Mouse (Mus musculus) left cerebral cortex, adult 11 months (tissue): ENCODE measurements around the gene Gm20388.

ENCODE experiments used
- DNase-seq: peaks from one replicate; pipeline ENCODE4 v3.0.0; 2022; ENCODE audit warnings: low spot score

The Gm20388 gene

DNA sequence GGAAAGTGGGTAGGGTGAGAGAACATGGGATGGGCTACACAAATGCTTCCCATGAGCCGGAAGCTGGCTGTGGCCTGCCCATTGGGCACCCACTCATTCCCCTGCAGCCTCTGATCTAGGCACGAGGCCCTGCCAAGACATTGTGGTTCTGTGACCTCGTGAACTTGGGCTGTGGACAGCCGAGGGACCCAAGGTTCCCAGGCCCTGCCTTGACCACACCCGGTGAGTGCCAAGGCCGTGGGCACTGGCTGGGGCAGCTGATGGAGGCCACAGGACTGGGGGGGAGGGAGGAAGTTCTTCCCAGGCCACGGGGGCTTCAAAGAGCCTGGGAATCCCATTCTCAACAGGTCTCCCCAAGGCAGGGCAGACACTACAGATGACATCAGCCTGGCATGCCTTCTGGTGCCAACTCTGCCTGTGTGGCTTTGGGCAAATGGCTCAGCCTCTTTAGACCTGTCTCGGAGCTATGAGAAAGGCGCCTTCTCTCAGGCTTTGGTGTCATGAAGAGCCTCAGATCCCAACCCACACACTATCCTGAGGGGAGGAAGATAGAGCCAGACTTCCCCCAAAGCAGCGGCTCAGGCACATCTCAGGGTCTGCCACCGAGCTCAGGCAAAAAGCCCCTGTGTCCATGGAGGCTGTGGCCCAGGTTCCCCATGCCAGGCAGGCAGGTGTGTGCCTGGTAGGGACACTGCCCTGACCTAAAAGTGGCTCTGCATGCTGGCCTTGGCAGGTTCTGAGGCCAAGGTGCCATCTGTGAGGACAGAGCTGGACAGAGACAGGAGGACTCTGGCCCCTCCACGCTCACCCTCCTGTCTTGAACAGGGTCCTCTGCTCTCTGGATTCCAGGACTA is 2941.3 kb downstream of the Gm20388 start:
- DNase-seq = no peak

DNA sequence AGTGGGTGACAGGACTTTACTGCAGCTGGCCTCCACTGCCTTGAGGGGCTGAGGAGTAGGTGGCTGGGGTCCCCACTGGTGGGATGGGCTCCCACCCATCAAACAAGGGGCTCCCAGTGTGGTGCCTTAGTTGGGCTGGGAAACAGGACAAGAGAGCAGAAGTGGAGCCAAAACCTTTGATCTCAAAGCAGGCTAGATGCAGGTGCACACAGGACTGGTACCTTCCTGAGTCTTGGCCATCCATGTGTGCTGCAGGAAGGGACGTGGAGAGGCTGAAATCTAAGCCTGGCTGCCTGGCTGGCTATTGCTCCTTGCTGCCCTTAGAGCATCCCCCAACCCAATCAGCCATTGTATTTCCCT is 2941.9 kb downstream of the Gm20388 start:
- DNase-seq = no peak

DNA sequence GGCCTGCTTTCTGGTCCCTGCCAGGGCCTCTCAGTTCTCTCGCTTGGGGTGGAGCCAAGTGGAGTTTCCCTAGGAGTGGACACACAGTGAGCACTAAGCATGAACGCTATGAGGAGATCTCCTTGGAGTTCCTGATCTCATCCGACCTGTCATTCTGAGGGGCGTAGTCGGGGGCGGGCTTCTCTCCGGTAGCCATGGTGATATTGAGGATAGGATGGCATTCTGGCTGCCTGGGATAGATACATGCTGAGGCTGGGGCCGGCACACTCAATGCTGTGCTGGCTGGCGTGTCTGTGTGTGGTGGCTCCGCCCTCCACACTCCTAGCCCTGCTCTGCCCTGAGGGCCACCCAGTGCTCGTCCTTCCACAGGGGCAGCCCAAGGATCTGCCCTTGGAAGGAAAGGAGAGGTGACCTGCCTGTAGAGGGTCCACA is 2942.7 kb downstream of the Gm20388 start:
- DNase-seq = no peak

DNA sequence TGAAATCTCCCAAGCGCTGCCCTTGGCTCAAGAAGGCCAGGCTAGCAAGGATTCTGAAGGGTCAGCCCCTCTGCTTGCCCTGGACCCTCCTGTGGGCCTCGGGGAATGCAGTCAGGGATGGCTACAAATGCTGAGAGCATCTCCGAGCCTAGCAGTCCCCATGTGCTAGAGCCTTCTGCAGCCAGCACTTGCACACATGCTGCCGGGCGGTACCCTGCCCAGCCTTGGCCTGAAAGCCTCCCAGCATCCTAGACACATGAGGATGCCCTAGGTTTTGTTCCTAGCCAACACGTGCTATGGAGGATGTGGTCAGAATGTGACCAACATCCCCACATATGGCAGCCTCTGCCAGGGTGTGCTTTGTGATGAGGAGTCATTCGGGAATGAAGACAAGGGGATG is 2943.7 kb downstream of the Gm20388 start:
- no peak for DNase-seq

DNA sequence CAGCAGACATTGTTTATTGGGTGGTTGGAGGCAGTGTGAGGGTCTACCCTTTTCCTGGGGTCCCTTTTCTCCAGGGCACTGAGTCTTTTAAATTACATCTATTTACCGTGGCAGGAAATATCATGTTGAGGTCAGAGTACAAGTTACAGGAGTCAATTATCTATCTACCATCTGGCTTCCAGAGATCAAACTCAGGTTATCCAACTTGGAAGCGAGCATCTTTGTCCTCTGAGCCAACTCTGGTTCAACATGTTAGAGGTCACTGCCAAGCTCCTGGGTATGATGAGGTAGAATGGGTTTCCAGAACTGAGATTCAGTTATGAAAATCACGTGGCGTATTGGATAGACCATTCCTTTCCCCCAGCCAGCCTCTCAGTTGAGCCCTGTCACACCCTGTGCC is 2944.5 kb downstream of the Gm20388 start:
- DNase-seq = no peak

DNA sequence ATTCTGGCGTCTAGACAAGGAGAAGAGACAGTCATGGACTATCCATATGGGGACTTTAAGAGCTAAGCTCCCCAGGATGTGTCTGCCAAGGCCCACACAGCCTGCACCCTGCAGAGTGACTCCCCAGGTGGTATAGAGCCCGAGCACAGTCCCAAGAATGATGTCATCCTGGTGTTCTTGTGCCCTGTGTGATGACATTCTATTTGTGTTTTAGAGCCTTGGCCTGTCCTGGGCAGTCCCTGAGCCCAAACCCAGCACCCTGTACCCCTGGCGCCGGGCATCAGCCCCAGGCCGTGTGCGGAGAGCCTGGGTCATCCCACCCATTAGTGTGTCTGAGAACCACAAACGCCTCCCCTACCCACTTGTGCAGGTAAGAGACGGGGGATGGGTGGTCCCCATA is 2945.6 kb downstream of the Gm20388 start:
- no peak for DNase-seq

DNA sequence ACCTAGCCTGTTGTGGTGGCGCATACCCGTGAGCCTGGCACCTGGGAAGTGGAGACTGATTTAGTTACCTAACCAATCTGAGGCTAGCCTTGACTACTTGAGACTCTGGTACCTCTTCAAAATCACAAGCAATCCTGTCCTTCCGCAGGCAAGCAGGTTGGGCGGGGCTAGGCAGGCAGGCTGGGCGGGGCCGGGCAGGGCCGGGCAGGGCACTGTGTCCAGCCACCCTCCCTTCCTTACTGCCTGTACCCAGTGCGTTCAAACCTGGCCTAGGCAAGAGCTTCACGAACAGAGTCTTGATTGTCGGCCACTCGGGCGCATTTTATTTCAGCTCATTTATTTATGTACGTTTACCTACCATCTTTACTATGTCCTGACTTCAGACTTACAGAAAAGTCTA is 2949.2 kb downstream of the Gm20388 start:
- no peak for DNase-seq

DNA sequence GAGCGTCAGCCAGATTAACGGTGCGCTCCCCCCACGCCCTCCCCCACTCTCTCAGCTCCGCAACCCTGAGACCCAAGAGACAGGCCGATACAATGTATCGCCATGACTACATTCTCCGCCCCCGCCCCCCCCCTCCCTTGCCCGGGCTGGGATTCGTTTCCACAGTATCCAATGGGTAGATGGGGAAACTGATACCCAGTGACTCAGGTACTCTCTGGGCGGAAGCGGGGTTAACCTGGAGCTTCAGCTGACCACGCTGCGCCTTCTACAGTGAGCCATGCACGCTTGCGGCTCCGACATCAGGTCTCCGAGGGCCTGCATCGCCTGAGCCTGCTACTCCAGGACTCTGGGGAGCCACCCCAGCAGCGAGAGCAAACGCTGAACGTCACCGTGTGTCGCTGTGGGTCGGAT is 2954.1 kb downstream of the Gm20388 start:
- no peak for DNase-seq

DNA sequence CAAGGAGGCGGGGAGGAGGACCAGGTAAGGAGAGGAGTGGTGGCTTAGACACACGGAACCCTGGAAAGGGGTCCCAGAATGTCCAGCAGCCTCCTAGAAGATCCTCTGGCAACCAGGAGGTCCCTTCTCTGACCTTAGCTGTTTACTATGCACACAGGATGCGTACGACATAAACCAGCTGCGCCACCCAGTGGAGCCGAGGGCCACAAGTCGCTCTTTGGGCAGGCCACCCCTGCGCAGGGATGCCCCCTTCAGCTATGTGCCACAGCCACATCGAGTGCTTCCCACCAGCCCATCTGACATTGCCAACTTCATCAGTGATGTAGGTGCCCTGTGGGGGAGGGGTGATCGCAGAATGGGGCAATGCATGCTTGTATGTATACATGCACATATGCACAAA is 2954.8 kb downstream of the Gm20388 start:
- DNase-seq = no peak

DNA sequence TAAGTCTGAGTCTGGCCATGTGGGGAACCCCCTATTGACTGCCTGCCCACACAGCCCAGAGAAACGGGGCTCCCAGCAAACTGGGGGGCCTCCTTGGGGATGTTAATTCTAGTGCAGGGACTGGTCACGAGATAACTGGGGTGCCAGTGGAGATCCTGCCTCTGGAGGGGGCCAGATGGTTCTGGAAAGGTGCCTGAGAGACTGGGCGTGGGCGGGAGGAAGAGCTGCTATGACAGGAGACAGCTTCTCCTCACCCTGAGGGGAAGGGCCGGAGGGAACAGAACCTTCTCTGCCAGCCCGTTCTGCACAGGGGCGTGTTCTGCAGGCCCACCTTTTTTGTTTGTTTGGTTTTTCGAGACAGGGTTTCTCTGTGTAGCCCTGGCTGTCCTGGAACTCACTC is 2955.6 kb downstream of the Gm20388 start:
- DNase-seq = no peak

DNA sequence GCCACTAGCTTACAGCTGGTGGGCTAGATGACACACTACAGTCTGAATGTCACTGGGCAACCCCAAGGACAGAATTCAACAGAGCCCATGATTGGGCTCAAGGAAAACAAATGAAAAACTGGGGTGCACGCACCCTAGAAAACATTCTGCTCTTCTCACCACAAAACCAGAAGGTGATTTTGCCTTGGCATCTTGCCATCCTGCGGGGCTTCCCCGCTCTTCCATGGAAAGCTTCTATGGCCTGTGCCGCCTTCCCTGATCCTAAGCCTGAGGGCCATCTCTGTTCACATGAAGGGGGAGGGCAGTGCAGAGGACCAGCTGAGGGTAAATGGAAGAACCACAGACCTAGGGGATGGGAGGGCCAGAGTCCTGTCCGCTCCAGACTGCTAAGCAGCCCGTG is 2957.3 kb downstream of the Gm20388 start:
- DNase-seq = no peak

DNA sequence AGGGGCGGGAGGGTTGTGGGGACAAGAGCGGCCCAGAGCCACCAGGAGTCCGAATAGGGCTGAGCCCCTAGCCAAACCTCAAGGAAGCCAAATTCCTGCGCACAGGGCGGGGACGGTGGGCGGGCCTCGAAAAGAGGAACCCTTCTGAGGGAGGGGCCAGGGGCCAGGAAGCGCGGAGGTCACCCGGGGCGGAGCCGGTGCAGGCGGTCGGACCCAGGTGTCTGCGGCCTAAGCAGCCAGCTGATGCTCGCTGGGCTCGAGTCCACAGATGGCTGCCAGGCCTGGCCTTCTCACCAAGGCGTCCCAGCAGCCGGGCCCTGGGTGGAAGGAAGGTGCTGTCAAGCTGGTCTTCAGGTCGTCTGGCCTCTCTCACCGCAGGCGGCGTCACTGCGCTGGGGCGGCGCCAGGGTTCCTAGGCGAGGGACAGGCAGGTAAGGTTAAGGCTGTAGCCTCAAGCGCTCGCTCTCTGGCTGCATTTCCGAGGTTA is 2959.8 kb downstream of the Gm20388 start:
- DNase-seq = no peak

DNA sequence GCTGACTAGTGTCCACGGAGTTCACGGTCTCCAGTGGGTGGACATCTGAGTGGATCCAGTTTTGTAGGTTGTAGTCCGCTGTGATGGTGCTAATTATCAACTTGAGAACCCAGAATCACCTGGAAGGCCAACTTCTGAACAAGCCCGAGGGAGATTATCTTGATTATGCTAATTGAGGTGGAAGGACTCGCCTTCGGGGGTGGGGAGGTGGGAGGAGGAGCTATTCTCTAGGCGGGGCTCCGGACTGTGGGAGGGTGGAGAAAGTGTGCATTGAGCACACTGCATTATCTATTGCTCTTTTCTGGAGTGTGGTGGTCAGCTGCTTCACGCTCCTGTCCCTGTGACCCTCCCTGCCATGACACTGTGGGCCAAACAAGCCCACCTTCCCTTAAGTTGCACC is 2961.0 kb downstream of the Gm20388 start:
- no peak for DNase-seq

DNA sequence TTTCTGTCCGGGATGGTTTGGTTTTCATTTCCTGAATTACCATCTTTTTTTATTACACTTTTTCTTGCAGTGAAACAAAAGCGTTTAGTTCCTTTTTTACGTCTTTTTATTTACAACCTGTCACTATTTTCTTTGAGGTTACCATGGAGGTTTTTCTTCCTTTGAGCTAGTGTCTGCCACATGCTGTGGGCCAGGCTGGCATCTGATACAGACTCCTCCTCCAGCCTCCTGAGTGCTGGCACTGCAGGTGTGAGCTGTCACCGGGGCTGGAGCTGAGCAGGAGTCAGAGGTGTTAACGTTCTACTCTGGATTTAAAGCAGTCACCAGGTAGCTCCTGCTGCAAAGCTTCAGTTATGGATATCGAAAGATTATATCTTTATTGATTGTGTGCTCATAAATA is 2962.5 kb downstream of the Gm20388 start:
- DNase-seq = no peak

DNA sequence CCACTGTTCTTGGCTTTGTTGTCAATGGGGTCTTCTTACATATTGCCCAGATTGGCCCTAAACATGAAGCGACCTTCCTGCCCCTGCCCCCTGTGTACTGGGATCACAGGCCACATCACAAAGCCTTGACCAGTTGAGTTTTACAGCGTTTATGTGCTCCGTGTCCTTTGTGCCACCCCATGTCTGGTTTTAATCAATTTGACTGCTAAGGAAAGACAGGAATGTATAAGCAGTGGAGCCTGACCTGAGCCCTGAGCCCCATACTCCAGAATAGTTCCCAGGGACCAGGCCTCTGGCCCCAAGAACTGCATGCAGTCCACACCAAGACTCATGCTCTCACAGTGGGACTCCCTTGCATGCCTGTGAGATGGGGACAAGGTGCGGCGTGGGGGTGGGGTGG is 2964.5 kb downstream of the Gm20388 start:
- no peak for DNase-seq

DNA sequence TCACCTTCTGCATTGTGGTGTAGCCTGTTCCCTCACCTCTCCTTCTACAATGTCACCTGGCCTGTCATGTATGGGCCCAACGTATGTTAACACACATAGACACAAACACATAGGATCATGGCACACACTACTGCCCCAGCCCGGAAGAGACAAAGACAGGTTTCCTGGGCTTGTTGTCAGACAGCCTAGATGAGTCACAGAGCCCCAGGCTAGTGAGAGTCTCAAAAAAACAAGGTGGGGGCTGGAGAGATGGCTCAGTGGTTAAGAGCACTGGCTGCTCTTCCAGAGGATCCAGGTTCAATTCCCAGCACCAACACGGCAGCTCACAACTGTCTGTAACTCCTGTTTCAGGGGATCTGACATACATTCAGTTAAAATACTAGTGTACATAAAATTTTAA is 2967.6 kb downstream of the Gm20388 start:
- DNase-seq = no peak

DNA sequence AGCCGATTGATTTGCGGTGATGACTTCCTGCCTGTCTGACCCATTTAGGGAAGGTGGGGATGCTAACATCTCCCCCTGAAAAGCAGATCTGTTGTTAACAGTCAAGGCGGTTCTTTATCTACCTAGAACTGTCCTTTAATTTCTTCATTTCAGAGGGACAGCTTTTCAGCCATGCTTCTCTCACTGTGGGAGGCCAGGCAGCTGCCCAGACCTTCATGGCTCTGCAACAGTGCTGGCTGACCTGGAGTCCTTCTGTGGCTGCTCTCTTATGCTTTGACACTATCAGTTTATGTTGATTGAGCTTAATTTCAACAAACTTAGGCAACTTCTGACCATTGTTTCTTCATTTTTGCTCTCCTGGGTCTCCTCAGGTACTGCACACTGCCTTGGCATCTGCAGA is 2969.7 kb downstream of the Gm20388 start:
- no peak for DNase-seq

DNA sequence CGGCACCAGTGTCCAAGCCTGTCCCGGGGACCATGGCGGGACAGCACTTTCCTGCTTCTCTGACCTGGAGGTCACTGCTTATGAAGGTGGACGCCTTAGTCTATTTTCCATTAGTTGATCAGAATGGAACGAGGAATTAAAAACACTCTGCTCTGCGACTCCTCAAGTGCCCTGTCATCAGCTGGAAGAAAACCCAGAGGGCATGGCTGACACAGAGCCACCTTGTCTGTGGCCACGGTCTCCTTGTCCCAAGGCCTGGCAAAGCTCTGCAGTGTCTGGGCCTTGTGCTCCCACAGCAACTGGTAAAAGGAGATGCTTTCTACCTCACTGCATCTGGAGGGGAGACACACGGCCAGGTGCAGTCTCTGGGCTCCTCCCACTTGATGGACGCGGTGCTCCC is 2973.0 kb downstream of the Gm20388 start:
- DNase-seq = no peak

DNA sequence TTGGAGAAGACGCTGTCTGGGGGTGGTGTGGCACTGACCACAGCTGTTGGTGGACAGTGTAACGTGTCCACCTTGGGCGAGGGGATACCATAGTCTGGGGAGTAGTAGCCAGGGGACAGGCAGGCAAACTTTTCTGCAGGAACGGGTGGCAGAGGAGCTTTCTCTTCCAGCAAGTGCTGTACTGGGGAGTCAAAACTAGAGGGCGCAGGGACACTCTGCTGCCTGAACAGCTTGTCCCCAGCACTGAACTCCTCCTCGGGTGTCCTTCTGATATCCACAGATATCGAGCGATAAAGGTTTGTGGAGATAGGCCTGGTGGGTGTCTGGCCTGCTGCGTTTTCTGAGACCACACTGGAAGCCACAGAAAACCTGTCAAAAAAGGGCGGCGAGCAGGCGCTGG is 2980.8 kb downstream of the Gm20388 start:
- no peak for DNase-seq

DNA sequence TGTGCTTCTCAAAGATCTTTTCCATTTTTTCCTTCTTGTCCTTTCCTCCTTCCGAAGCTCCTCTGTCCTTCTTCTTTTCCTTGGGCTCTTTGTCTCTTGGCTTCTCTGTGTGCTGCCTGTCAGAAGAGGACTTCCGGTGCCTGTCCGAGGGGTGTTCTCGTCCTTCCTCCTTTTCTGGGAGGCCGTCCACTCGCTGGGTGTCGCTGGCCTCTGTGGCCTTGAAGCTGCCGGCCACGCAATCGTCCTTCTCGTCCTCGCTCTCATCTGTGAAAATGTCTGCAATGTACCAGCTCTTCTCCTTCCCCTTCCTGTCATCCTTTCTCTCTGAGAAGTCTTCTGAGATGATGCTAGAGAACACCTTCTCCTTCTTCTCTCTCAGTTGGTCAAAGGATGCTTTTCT is 2982.8 kb downstream of the Gm20388 start:
- no peak for DNase-seq

DNA sequence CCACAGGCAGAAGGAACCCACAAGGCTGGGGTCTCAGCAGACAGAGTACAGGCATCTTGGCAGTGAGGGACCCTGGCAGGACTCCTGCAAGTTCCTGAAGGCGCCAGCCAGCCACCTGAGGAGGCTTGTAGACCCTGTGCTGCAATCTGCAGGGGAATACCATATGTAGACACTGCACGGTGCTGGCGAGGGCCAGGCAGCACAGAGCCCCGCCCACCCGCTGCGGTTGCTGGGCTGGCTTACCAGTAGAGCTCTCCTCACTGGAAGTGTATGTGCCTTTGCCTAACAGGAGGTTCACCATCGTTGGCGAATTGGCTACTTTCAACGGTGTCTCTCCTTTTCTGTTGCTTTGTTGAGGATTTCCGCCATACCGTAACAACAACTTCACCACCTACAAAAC is 2985.7 kb downstream of the Gm20388 start:
- DNase-seq = no peak

DNA sequence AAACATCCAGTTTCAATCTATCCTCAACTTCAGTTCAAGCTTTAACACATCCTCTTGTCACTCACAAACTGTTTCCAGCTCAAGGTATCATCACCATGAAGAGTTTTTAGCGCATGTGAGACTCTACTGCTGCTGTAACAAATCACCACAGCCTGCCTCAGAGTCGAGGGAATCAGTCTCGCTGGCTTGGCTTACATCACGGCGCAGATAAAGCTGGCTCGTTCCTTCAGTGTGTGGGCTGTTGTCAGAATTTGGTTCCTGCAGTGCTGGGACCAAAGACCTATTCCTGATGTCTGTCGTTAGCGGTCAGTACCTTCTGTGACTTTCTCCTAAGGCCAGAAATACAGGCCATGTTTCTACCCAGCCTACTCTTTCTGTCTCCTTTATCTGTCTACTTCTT is 2986.6 kb downstream of the Gm20388 start:
- no peak for DNase-seq

DNA sequence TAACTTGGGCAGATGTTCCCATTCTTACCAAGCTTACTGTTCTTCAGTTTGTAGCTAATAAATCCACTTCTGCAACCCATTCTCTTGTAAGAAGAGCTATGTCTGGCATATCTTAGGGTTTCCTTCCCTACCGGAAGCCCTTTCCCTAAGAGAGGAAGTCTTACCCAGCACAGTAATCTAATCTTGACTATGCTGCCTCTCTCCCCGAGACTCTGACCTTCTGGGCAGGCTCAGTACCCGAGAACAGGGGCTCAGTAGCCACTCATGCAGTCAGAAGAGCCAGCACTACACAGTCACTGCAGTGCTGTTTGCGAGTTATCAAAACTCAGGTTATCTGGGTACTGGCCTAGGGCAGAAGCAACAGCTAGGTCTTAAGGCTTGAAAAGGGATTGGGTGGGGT is 2987.4 kb downstream of the Gm20388 start:
- DNase-seq = no peak

DNA sequence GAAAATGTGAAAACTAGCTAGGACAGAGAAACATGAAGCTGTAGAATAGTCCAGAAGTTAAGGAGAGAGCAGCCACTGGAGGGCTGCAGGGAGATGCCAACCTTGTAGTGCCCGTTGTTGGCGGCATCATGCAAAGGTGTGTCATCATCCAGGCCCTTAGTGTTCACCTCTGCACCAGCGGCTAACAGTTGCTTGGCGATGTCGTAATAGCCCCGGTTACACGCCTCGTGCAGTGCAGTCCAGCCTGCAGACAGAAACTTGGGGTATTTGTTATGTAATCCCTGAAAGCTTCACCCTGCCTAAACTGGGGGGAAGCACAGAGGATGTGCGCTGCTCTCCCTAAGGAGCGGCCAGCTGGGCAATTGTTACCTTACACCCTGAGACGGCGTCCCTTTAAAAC is 2987.8 kb downstream of the Gm20388 start:
- no peak for DNase-seq
